Mouse (Mus musculus): ENCODE measurements around the gene Mrps23. TPM values are rescaled to one million over a fixed set of nuclear protein-coding genes. Genes with fewer than 3 reads are reported as not detected.

The Mrps23 gene
- total and polyA plus RNA-seq, 3 experiments, result 121 to 314 (median 303) TPM

- Histone ChIP-seq H3K4me1 (ENCODE audit: control insufficient read depth, insufficient read depth, low read length) (peaks cover 52% of the 10 kb centered on the region), H3K79me2 (replicated peaks; ENCODE audit: control insufficient read depth, insufficient read depth, low read length) (no peaks in the 10 kb centered on the region), H3K27me3 (ENCODE audit: control insufficient read depth, insufficient read depth, low read length) (no peaks in the 10 kb centered on the region), H3K9ac (ENCODE audit: low read depth, low read length) (peak overlapping the region; percentile 5), H3K27ac (peak overlapping the region; percentile 99), H3K4me3 (no peak overlapping the region), H3K36me3 (ENCODE audit: control insufficient read depth, insufficient read depth, low read length) (no peaks in the 10 kb centered on the region)
- no peak for TF ChIP-seq CTCF (IDR thresholded peaks at IDR 0.05)
- TF ChIP-seq EP300 (IDR thresholded peaks at IDR 0.05; ENCODE audit: insufficient read depth, low read depth, low read length), result 0 out of 2 replicates have a peak, but pooled peaks have one; percentile 55
- WGBS, result 23% methylated on average over 5 of the region's 5 CpGs
- intact Hi-C loops (cut with DNase I), result no loop called here
- peak; percentile 82 to 83 for DNase-seq
Observed at GRCm38 (mm10) chr11:88158842-88159246, 45.3 kb upstream of the Mrps23 start.

- WGBS, result 59% methylated on average over 11 of the region's 11 CpGs
Observed at GRCm38 (mm10) chr11:88159389-88159788, 44.8 kb upstream of the Mrps23 start.

GRCm38 (mm10) chr11:88160316-88160715 is 43.9 kb upstream of the Mrps23 start:
- Histone ChIP-seq H3K27ac (peak overlapping the region; percentile 99), H3K27me3 (ENCODE audit: control insufficient read depth, insufficient read depth, low read length) (no peaks in the 10 kb centered on the region), H3K36me3 (ENCODE audit: control insufficient read depth, insufficient read depth, low read length) (no peaks in the 10 kb centered on the region), H3K4me3 (no peak overlapping the region), H3K4me1 (ENCODE audit: control insufficient read depth, insufficient read depth, low read length) (peaks cover 48% of the 10 kb centered on the region), H3K79me2 (replicated peaks; ENCODE audit: control insufficient read depth, insufficient read depth, low read length) (no peaks in the 10 kb centered on the region), H3K9ac (ENCODE audit: low read depth, low read length) (peak overlapping the region; percentile 15; the same call in 1 of the 2 replicates)
- intact Hi-C loops (cut with DNase I), result loop anchor here (2.0 kb wide), 2 partner anchors 28 to 42 kb away; no protein-coding TSS in a partner anchor
- TF ChIP-seq EP300 (IDR thresholded peaks at IDR 0.05; ENCODE audit: insufficient read depth, low read depth, low read length), result no peak
- TF ChIP-seq POLR2A (IDR thresholded peaks at IDR 0.05; ENCODE audit: insufficient read depth, low read depth, low read length), result no peak
- TF ChIP-seq CTCF (IDR thresholded peaks at IDR 0.05), result no peak
- peak in 1 of 2 experiments; percentile 23 for DNase-seq
- 61% methylated on average over 5 of the region's 5 CpGs for WGBS

More at GRCm38 (mm10) chr11:88159389-88159788, 44.8 kb upstream of the Mrps23 start:
- H3K36me3 ChIP-seq (ENCODE audit: control insufficient read depth, insufficient read depth, low read length), result no peaks in the 10 kb centered on the region
- no peak overlapping the region for H3K4me3 ChIP-seq
- H3K27ac ChIP-seq, result peak overlapping the region; percentile 99
- intact Hi-C loops (cut with DNase I), result no loop called here
- peak overlapping the region; percentile 33; the same call in 1 of the 2 replicates for H3K9ac ChIP-seq (ENCODE audit: low read depth, low read length)
- TF ChIP-seq POLR2A (IDR thresholded peaks at IDR 0.05; ENCODE audit: insufficient read depth, low read depth, low read length), result peak; percentile 77
- peak; percentile 74; the same call in 1 of the 2 replicates for TF ChIP-seq EP300 (IDR thresholded peaks at IDR 0.05; ENCODE audit: insufficient read depth, low read depth, low read length)
- no peak; the same call in 1 of the 2 replicates for TF ChIP-seq CTCF (IDR thresholded peaks at IDR 0.05)
- DNase-seq, result peak; percentile 45 to 58
- H3K27me3 ChIP-seq (ENCODE audit: control insufficient read depth, insufficient read depth, low read length), result no peaks in the 10 kb centered on the region
- peaks cover 51% of the 10 kb centered on the region for H3K4me1 ChIP-seq (ENCODE audit: control insufficient read depth, insufficient read depth, low read length)
- H3K79me2 ChIP-seq (replicated peaks; ENCODE audit: control insufficient read depth, insufficient read depth, low read length), result no peaks in the 10 kb centered on the region

GRCm38 (mm10) chr11:88161051-88161581 is 43.1 kb upstream of the Mrps23 start:
- Histone ChIP-seq H3K27ac (peak overlapping the region; percentile 99), H3K36me3 (ENCODE audit: control insufficient read depth, insufficient read depth, low read length) (no peaks in the 10 kb centered on the region), H3K9ac (ENCODE audit: low read depth, low read length) (peak overlapping the region; percentile 75), H3K27me3 (ENCODE audit: control insufficient read depth, insufficient read depth, low read length) (no peaks in the 10 kb centered on the region), H3K4me3 (peak overlapping the region; percentile 45), H3K4me1 (ENCODE audit: control insufficient read depth, insufficient read depth, low read length) (peaks cover 51% of the 10 kb centered on the region), H3K79me2 (replicated peaks; ENCODE audit: control insufficient read depth, insufficient read depth, low read length) (no peaks in the 10 kb centered on the region)
- DNase-seq, result peak; percentile 78 to 83
- TF ChIP-seq POLR2A (IDR thresholded peaks at IDR 0.05; ENCODE audit: insufficient read depth, low read depth, low read length) (peak; percentile 52), EP300 (IDR thresholded peaks at IDR 0.05; ENCODE audit: insufficient read depth, low read depth, low read length) (no peak)
- 5% methylated on average over 18 of the region's 33 CpGs for WGBS
- intact Hi-C loops (cut with DNase I), result loop anchor here (2.0 kb wide), 2 partner anchors 28 to 42 kb away; no protein-coding TSS in a partner anchor

- Histone ChIP-seq H3K9ac (ENCODE audit: low read depth, low read length) (peak overlapping the region; percentile 66), H3K4me1 (ENCODE audit: control insufficient read depth, insufficient read depth, low read length) (peaks cover 52% of the 10 kb centered on the region), H3K27me3 (ENCODE audit: control insufficient read depth, insufficient read depth, low read length) (no peaks in the 10 kb centered on the region), H3K27ac (peak overlapping the region; percentile 94), H3K4me3 (peak overlapping the region; percentile 36), H3K36me3 (ENCODE audit: control insufficient read depth, insufficient read depth, low read length) (peaks cover 2% of the 10 kb centered on the region; the same call in 1 of the 2 replicates), H3K79me2 (replicated peaks; ENCODE audit: control insufficient read depth, insufficient read depth, low read length) (no peaks in the 10 kb centered on the region)
- peak; percentile 92 to 93 for DNase-seq
- peak; percentile 88 for TF ChIP-seq CTCF (IDR thresholded peaks at IDR 0.05)
- TF ChIP-seq POLR2A (IDR thresholded peaks at IDR 0.05; ENCODE audit: insufficient read depth, low read depth, low read length), result peak; percentile 1; the same call in 1 of the 2 replicates
- TF ChIP-seq EP300 (IDR thresholded peaks at IDR 0.05; ENCODE audit: insufficient read depth, low read depth, low read length), result peak; percentile 93
- under 1% methylated on average over 14 of the region's 15 CpGs for WGBS
- intact Hi-C loops (cut with DNase I), result loop anchor here (1.0 to 2.0 kb wide), 5 partner anchors 29 to 103 kb away; partner anchors contain the start of genes Cuedc1 and Vezf1
Observed at GRCm38 (mm10) chr11:88161651-88162362, 42.4 kb upstream of the Mrps23 start.
